Mouse (Mus musculus): ENCODE measurements at regions not wholly inside any gene's neighbourhood (a gene's known extent, or its start where the extent isn't known, plus 50 kb on each side); places are given as distances from the start of the nearest gene placed in this dataset.

GRCm38 (mm10) chr9:87556953-87557394, 174.1 kb downstream of the Tbx18 start:
- H3K27me3 ChIP-seq: no peaks in the 10 kb centered on the region
- no peaks in the 10 kb centered on the region for H3K9me3 ChIP-seq
- no peaks in the 10 kb centered on the region for H3K4me1 ChIP-seq (replicated peaks)
- ATAC-seq (ENCODE audit: low FRiP score): no peak
- no peak overlapping the region for H3K4me3 ChIP-seq
- no peaks in the 10 kb centered on the region for H3K36me3 ChIP-seq
- H3K27ac ChIP-seq: no peak overlapping the region
- WGBS: 40% methylated on average over 8 of the region's 8 CpGs
- H3K9ac ChIP-seq: no peak overlapping the region
- H3K4me2 ChIP-seq: no peak overlapping the region

- Histone ChIP-seq H3K9me3 (no peaks in the 10 kb centered on the region), H3K27ac (no peak overlapping the region), H3K4me2 (no peak overlapping the region), H3K4me1 (replicated peaks) (no peaks in the 10 kb centered on the region), H3K27me3 (no peaks in the 10 kb centered on the region), H3K9ac (no peak overlapping the region), H3K4me3 (no peak overlapping the region), H3K36me3 (no peaks in the 10 kb centered on the region)
- ATAC-seq (ENCODE audit: low FRiP score): no peak
- WGBS: 45% methylated on average over 7 of the region's 7 CpGs
Observed at GRCm38 (mm10) chr9:87556552-87556951, 174.5 kb downstream of the Tbx18 start.

- Histone ChIP-seq H3K4me2 (no peak overlapping the region), H3K4me1 (replicated peaks) (no peaks in the 10 kb centered on the region), H3K9me3 (no peaks in the 10 kb centered on the region), H3K27me3 (no peaks in the 10 kb centered on the region), H3K27ac (no peak overlapping the region), H3K36me3 (no peaks in the 10 kb centered on the region), H3K9ac (no peak overlapping the region), H3K4me3 (no peak overlapping the region)
- no peak for ATAC-seq (ENCODE audit: low FRiP score)
- WGBS: 52% methylated on average over 8 of the region's 8 CpGs
Observed at GRCm38 (mm10) chr9:87533182-87533581, 197.9 kb downstream of the Tbx18 start.

GRCm38 (mm10) chr9:87529908-87530307, 201.2 kb downstream of the Tbx18 start:
- WGBS: 92% methylated on average over 2 of the region's 2 CpGs
- H3K9ac ChIP-seq: no peak overlapping the region

GRCm38 (mm10) chr9:87524890-87525684, 206.0 kb downstream of the Tbx18 start:
- Histone ChIP-seq H3K4me1 (replicated peaks) (no peaks in the 10 kb centered on the region), H3K4me2 (no peak overlapping the region), H3K4me3 (no peak overlapping the region), H3K9me3 (no peaks in the 10 kb centered on the region), H3K9ac (no peak overlapping the region), H3K27me3 (no peaks in the 10 kb centered on the region), H3K27ac (no peak overlapping the region), H3K36me3 (no peaks in the 10 kb centered on the region)
- no peak for ATAC-seq (ENCODE audit: low FRiP score)
- WGBS: 88% methylated on average over 5 of the region's 5 CpGs

More at GRCm38 (mm10) chr9:87529908-87530307, 201.2 kb downstream of the Tbx18 start:
- no peak for ATAC-seq (ENCODE audit: low FRiP score)
- Histone ChIP-seq H3K36me3 (no peaks in the 10 kb centered on the region), H3K4me3 (no peak overlapping the region), H3K9me3 (no peaks in the 10 kb centered on the region), H3K4me1 (replicated peaks) (no peaks in the 10 kb centered on the region), H3K4me2 (no peak overlapping the region), H3K27me3 (no peaks in the 10 kb centered on the region), H3K27ac (no peak overlapping the region)

GRCm38 (mm10) chr9:87510683-87511082, 220.4 kb downstream of the Tbx18 start:
- Histone ChIP-seq H3K4me2 (no peak overlapping the region), H3K9me3 (no peaks in the 10 kb centered on the region), H3K9ac (no peak overlapping the region), H3K4me3 (no peak overlapping the region), H3K27me3 (no peaks in the 10 kb centered on the region), H3K36me3 (no peaks in the 10 kb centered on the region), H3K4me1 (replicated peaks) (no peaks in the 10 kb centered on the region), H3K27ac (no peak overlapping the region)
- ATAC-seq (ENCODE audit: low FRiP score): no peak
- WGBS: 79% methylated on average over 4 of the region's 4 CpGs

- H3K36me3 ChIP-seq: no peaks in the 10 kb centered on the region
- H3K4me2 ChIP-seq: no peak overlapping the region
- 84% methylated on average over 10 of the region's 10 CpGs for WGBS
- H3K27me3 ChIP-seq: no peaks in the 10 kb centered on the region
- H3K27ac ChIP-seq: no peak overlapping the region
- no peaks in the 10 kb centered on the region for H3K9me3 ChIP-seq
- no peak for ATAC-seq (ENCODE audit: low FRiP score)
- H3K9ac ChIP-seq: no peak overlapping the region
- H3K4me3 ChIP-seq: no peak overlapping the region
- H3K4me1 ChIP-seq (replicated peaks): no peaks in the 10 kb centered on the region
Observed at GRCm38 (mm10) chr9:87504673-87505385, 226.2 kb downstream of the Tbx18 start.

- Histone ChIP-seq H3K27ac (no peak overlapping the region), H3K4me3 (no peak overlapping the region), H3K4me1 (replicated peaks) (no peaks in the 10 kb centered on the region), H3K9ac (no peak overlapping the region), H3K36me3 (no peaks in the 10 kb centered on the region), H3K4me2 (no peak overlapping the region), H3K27me3 (no peaks in the 10 kb centered on the region), H3K9me3 (no peaks in the 10 kb centered on the region)
- no peak for ATAC-seq (ENCODE audit: low FRiP score)
- 86% methylated on average over 3 of the region's 3 CpGs for WGBS
Observed at GRCm38 (mm10) chr9:87464141-87464540, 208.8 kb upstream of the Cep162 start.

- Histone ChIP-seq H3K4me2 (no peak overlapping the region), H3K27ac (no peak overlapping the region), H3K27me3 (no peaks in the 10 kb centered on the region), H3K4me3 (no peak overlapping the region), H3K9me3 (no peaks in the 10 kb centered on the region), H3K9ac (no peak overlapping the region), H3K4me1 (replicated peaks) (no peaks in the 10 kb centered on the region), H3K36me3 (no peaks in the 10 kb centered on the region)
- ATAC-seq (ENCODE audit: low FRiP score): no peak
- 86% methylated on average over 2 of the region's 2 CpGs for WGBS
Observed at GRCm38 (mm10) chr9:87453261-87453660, 197.9 kb upstream of the Cep162 start.

GRCm38 (mm10) chr9:87452571-87452970, 197.2 kb upstream of the Cep162 start:
- no peaks in the 10 kb centered on the region for H3K9me3 ChIP-seq
- H3K9ac ChIP-seq: no peak overlapping the region
- no peaks in the 10 kb centered on the region for H3K36me3 ChIP-seq
- no peaks in the 10 kb centered on the region for H3K27me3 ChIP-seq
- 72% methylated on average over 2 of the region's 2 CpGs for WGBS
- H3K4me3 ChIP-seq: no peak overlapping the region
- H3K4me1 ChIP-seq (replicated peaks): no peaks in the 10 kb centered on the region
- no peak overlapping the region for H3K4me2 ChIP-seq
- no peak for ATAC-seq (ENCODE audit: low FRiP score)
- H3K27ac ChIP-seq: no peak overlapping the region

- no peaks in the 10 kb centered on the region for H3K9me3 ChIP-seq
- no peak overlapping the region for H3K4me2 ChIP-seq
- H3K4me1 ChIP-seq (replicated peaks): no peaks in the 10 kb centered on the region
- no peak overlapping the region for H3K9ac ChIP-seq
- H3K36me3 ChIP-seq: no peaks in the 10 kb centered on the region
- ATAC-seq (ENCODE audit: low FRiP score): no peak
- no peak overlapping the region for H3K4me3 ChIP-seq
- H3K27ac ChIP-seq: no peak overlapping the region
- no peaks in the 10 kb centered on the region for H3K27me3 ChIP-seq
- 70% methylated on average over 10 of the region's 10 CpGs for WGBS
Observed at GRCm38 (mm10) chr9:87443467-87444235, 188.3 kb upstream of the Cep162 start.

GRCm38 (mm10) chr9:87432072-87432471, 176.7 kb upstream of the Cep162 start:
- Histone ChIP-seq H3K4me1 (replicated peaks) (peaks cover 4% of the 10 kb centered on the region; the same call in 1 of the 2 replicates), H3K27ac (no peak overlapping the region), H3K9ac (no peak overlapping the region), H3K4me2 (peak overlapping the region; percentile 11; the same call in 1 of the 2 replicates), H3K9me3 (no peaks in the 10 kb centered on the region), H3K27me3 (no peaks in the 10 kb centered on the region), H3K36me3 (no peaks in the 10 kb centered on the region), H3K4me3 (no peak overlapping the region)
- WGBS: 45% methylated on average over 8 of the region's 8 CpGs
- ATAC-seq (ENCODE audit: low FRiP score): peak; percentile 24; the same call in 1 of the 2 replicates
